Mouse (Mus musculus) MEL (cell line): ENCODE data around the gene Tbc1d10c.

Experiments
- CTCF ChIP-seq, 3 experiments: IDR thresholded peaks in 2 of 3; conservative IDR thresholded peaks in 1 of 3; 2 replicates each; pipeline ENCODE4 v1.5.1; 2011 to 2012; ENCODE audit warnings: low read length in 3 of 3, low read depth in 2 of 3, mild to moderate bottlenecking in 2 of 3, improper control_type of control experiment in 1 of 3, inconsistent platforms in 1 of 3, mixed read lengths in 1 of 3, moderate library complexity in 1 of 3; ENCODE audit not compliant: control insufficient read depth in 1 of 3, insufficient read depth in 1 of 3, poor library complexity in 1 of 3, severe bottlenecking in 1 of 3
- E2F4 ChIP-seq: IDR thresholded peaks from 2 replicates; pipeline ENCODE4 v1.6.1; 2011; ENCODE audit warnings: low read depth, low read length, improper control_type of control experiment, borderline replicate concordance
- EP300 ChIP-seq, 2 experiments: IDR thresholded peaks; 2 replicates each; pipeline ENCODE4 v1.6.1; 2011; ENCODE audit warnings: improper control_type of control experiment in 2 of 2, low read length in 2 of 2, low read depth in 1 of 2, mild to moderate bottlenecking in 1 of 2
- JUND ChIP-seq: IDR thresholded peaks from 2 replicates; pipeline ENCODE4 v1.6.1; 2011; ENCODE audit warnings: low read depth, mild to moderate bottlenecking, improper control_type of control experiment, low read length
- MAX ChIP-seq: IDR thresholded peaks from 2 replicates; pipeline ENCODE4 v1.6.1; 2011; ENCODE audit warnings: low read length, improper control_type of control experiment
- NELFE ChIP-seq: IDR thresholded peaks from 2 replicates; pipeline ENCODE4 v1.6.1; 2011; ENCODE audit warnings: low read depth, low read length, improper control_type of control experiment
- TAL1 ChIP-seq: IDR thresholded peaks from 2 replicates; pipeline ENCODE4 v1.6.1; 2012; ENCODE audit warnings: mild to moderate bottlenecking, inconsistent platforms, low read length, moderate library complexity, mixed read lengths
- TBP ChIP-seq: IDR thresholded peaks from 2 replicates; pipeline ENCODE4 v1.8.0; 2011; ENCODE audit warnings: low read depth, low read length, improper control_type of control experiment

GRCm38 (mm10) chr19:4148491-4148806, 42.6 kb downstream of the Tbc1d10c start, which contains the start of gene Coro1b:
- no peak for TF ChIP-seq JUND
- no peak for TF ChIP-seq CTCF (IDR thresholded peaks at IDR 0.05 in 2 of 3, conservative IDR thresholded peaks at IDR 0.05 in 1 of 3; ENCODE audit: control insufficient read depth in 1 of 3, insufficient read depth in 1 of 3, low read depth in 2 of 3, low read length in 3 of 3, poor library complexity in 1 of 3, severe bottlenecking in 1 of 3)
- TF ChIP-seq E2F4, result no peak
- peak; percentile 68 for TF ChIP-seq NELFE
- TF ChIP-seq TAL1, result no peak
- TF ChIP-seq MAX, result no peak
- TF ChIP-seq TBP, result no peak
- no peak for TF ChIP-seq EP300 (IDR thresholded peaks at IDR 0.05; ENCODE audit: low read depth in 1 of 2, low read length in 2 of 2)
